Mouse (Mus musculus): ENCODE results near the gene Zfp345. TPM values are rescaled to one million over a fixed set of nuclear protein-coding genes. Genes with fewer than 3 reads are reported as not detected.
"Not testable (repeated sequence)": the region's sequence is repeated elsewhere in the genome, so short reads cannot be mapped to it uniquely, and the experiment has no call there.

The Zfp345 gene
- polyA plus RNA-seq (2014; fragmentation: Nextera tagmentation; extraction: Ambion mirVana), result not detected in 2 replicates

- 73% methylated on average over 7 of the region's 8 CpGs for WGBS
- not testable (repeated sequence) for H3K4me3 ChIP-seq (ENCODE audit: low read depth, low read length); H3K9ac ChIP-seq (ENCODE audit: low read depth, low read length); H3K36me3 ChIP-seq (ENCODE audit: control insufficient read depth, insufficient read depth, low read length); H3K4me2 ChIP-seq (replicated peaks; ENCODE audit: low read depth, low read length); DNase-seq (ENCODE audit: low spot score); H3K27ac ChIP-seq (ENCODE audit: low read depth, low read length); H3K9me3 ChIP-seq (ENCODE audit: control insufficient read depth, low read length); ATAC-seq (ENCODE audit: low FRiP score); H3K27me3 ChIP-seq (ENCODE audit: control insufficient read depth, insufficient read depth, low read length); H3K4me1 ChIP-seq (replicated peaks; ENCODE audit: control insufficient read depth, insufficient read depth, low read length)
Measured at GRCm38 (mm10) chr2:150484939-150485778, at the start of gene Zfp345. Gene Zfp345 (minus strand): TSS chr2:150485091.

- Histone ChIP-seq H3K9ac (ENCODE audit: low read depth, low read length) (peak overlapping the region; percentile 45; the same call in 1 of the 2 replicates), H3K36me3 (ENCODE audit: control insufficient read depth, insufficient read depth, low read length) (no peaks in the 10 kb centered on the region)
- 3% methylated on average over 42 of the region's 42 CpGs for WGBS
Measured at GRCm38 (mm10) chr2:150525703-150526207, 40.9 kb upstream of the Zfp345 start.

GRCm38 (mm10) chr2:150512837-150513236, 27.9 kb upstream of the Zfp345 start:
- ATAC-seq (ENCODE audit: low FRiP score), result no peak
- no peaks in the 10 kb centered on the region for H3K4me1 ChIP-seq (replicated peaks; ENCODE audit: control insufficient read depth, insufficient read depth, low read length)
- no peak overlapping the region for H3K9ac ChIP-seq (ENCODE audit: low read depth, low read length)
- no peaks in the 10 kb centered on the region for H3K9me3 ChIP-seq (ENCODE audit: control insufficient read depth, low read length)
- no peaks in the 10 kb centered on the region for H3K36me3 ChIP-seq (ENCODE audit: control insufficient read depth, insufficient read depth, low read length)
- no peak overlapping the region for H3K4me2 ChIP-seq (replicated peaks; ENCODE audit: low read depth, low read length)
- H3K27ac ChIP-seq (ENCODE audit: low read depth, low read length), result no peak overlapping the region
- WGBS, result 83% methylated on average over 3 of the region's 3 CpGs
- DNase-seq (ENCODE audit: low spot score), result no peak
- H3K4me3 ChIP-seq (ENCODE audit: low read depth, low read length), result no peak overlapping the region
- no peaks in the 10 kb centered on the region for H3K27me3 ChIP-seq (ENCODE audit: control insufficient read depth, insufficient read depth, low read length)

More at GRCm38 (mm10) chr2:150525703-150526207, 40.9 kb upstream of the Zfp345 start:
- peak overlapping the region; percentile 41 for H3K4me3 ChIP-seq (ENCODE audit: low read depth, low read length)
- ATAC-seq (ENCODE audit: low FRiP score), result peak; percentile 77
- peaks cover 8% of the 10 kb centered on the region for H3K27me3 ChIP-seq (ENCODE audit: control insufficient read depth, insufficient read depth, low read length)
- H3K4me2 ChIP-seq (replicated peaks; ENCODE audit: low read depth, low read length), result peak overlapping the region; percentile 84
- no peaks in the 10 kb centered on the region for H3K4me1 ChIP-seq (replicated peaks; ENCODE audit: control insufficient read depth, insufficient read depth, low read length)
- DNase-seq (ENCODE audit: low spot score), result peak; percentile 31
- H3K9me3 ChIP-seq (ENCODE audit: control insufficient read depth, low read length), result no peaks in the 10 kb centered on the region
- H3K27ac ChIP-seq (ENCODE audit: low read depth, low read length), result no peak overlapping the region

GRCm38 (mm10) chr2:150500124-150500973, 15.5 kb upstream of the Zfp345 start:
- not testable (repeated sequence) for H3K27ac ChIP-seq (ENCODE audit: low read depth, low read length); H3K4me1 ChIP-seq (replicated peaks; ENCODE audit: control insufficient read depth, insufficient read depth, low read length); H3K27me3 ChIP-seq (ENCODE audit: control insufficient read depth, insufficient read depth, low read length); H3K9me3 ChIP-seq (ENCODE audit: control insufficient read depth, low read length); H3K9ac ChIP-seq (ENCODE audit: low read depth, low read length); H3K4me3 ChIP-seq (ENCODE audit: low read depth, low read length); H3K36me3 ChIP-seq (ENCODE audit: control insufficient read depth, insufficient read depth, low read length)
- WGBS, result 38% methylated on average over 59 of the region's 60 CpGs
- ATAC-seq (ENCODE audit: low FRiP score) (peak; percentile 73; the same call in 1 of the 2 replicates), DNase-seq (ENCODE audit: low spot score) (peak; percentile 15)
- H3K4me2 ChIP-seq (replicated peaks; ENCODE audit: low read depth, low read length), result 0 out of 2 replicates have a peak overlapping the region, but pooled peaks have one; percentile 28

GRCm38 (mm10) chr2:150493031-150493430, 8.1 kb upstream of the Zfp345 start:
- Histone ChIP-seq H3K27ac (ENCODE audit: low read depth, low read length) (no peak overlapping the region), H3K27me3 (ENCODE audit: control insufficient read depth, insufficient read depth, low read length) (no peaks in the 10 kb centered on the region)
- no peak for ATAC-seq (ENCODE audit: low FRiP score)

GRCm38 (mm10) chr2:150451180-150451919, 33.5 kb downstream of the Zfp345 start, which contains the start of gene Zfp442:
Gene Zfp442 (minus strand): TSS chr2:150451486.
- not testable (repeated sequence) for H3K27ac ChIP-seq (ENCODE audit: low read depth, low read length); H3K36me3 ChIP-seq (ENCODE audit: control insufficient read depth, insufficient read depth, low read length); H3K4me1 ChIP-seq (replicated peaks; ENCODE audit: control insufficient read depth, insufficient read depth, low read length); H3K27me3 ChIP-seq (ENCODE audit: control insufficient read depth, insufficient read depth, low read length); H3K9me3 ChIP-seq (ENCODE audit: control insufficient read depth, low read length)
- Histone ChIP-seq H3K4me3 (ENCODE audit: low read depth, low read length) (peak within 1 kb of the TSS; percentile 40), H3K4me2 (replicated peaks; ENCODE audit: low read depth, low read length) (peak within 1 kb of the TSS; percentile 38), H3K9ac (ENCODE audit: low read depth, low read length) (peak within 1 kb of the TSS; percentile 54)
- peak; percentile 100 for ATAC-seq (ENCODE audit: low FRiP score)
- WGBS, result under 1% methylated on average over 18 of the region's 18 CpGs
- peak; percentile 58 for DNase-seq (ENCODE audit: low spot score)

More at GRCm38 (mm10) chr2:150493031-150493430, 8.1 kb upstream of the Zfp345 start:
- no peak overlapping the region for H3K4me2 ChIP-seq (replicated peaks; ENCODE audit: low read depth, low read length)
- H3K4me3 ChIP-seq (ENCODE audit: low read depth, low read length), result no peak overlapping the region
- no peaks in the 10 kb centered on the region for H3K4me1 ChIP-seq (replicated peaks; ENCODE audit: control insufficient read depth, insufficient read depth, low read length)
- no peak for DNase-seq (ENCODE audit: low spot score)
- 64% methylated on average over 2 of the region's 2 CpGs for WGBS
- no peaks in the 10 kb centered on the region for H3K36me3 ChIP-seq (ENCODE audit: control insufficient read depth, insufficient read depth, low read length)
- no peaks in the 10 kb centered on the region for H3K9me3 ChIP-seq (ENCODE audit: control insufficient read depth, low read length)
- H3K9ac ChIP-seq (ENCODE audit: low read depth, low read length), result no peak overlapping the region

- H3K4me1 ChIP-seq (replicated peaks; ENCODE audit: control insufficient read depth, insufficient read depth, low read length); DNase-seq (ENCODE audit: low spot score); H3K9me3 ChIP-seq (ENCODE audit: control insufficient read depth, low read length); ATAC-seq (ENCODE audit: low FRiP score); H3K27me3 ChIP-seq (ENCODE audit: control insufficient read depth, insufficient read depth, low read length); H3K9ac ChIP-seq (ENCODE audit: low read depth, low read length); H3K4me3 ChIP-seq (ENCODE audit: low read depth, low read length); H3K27ac ChIP-seq (ENCODE audit: low read depth, low read length); H3K36me3 ChIP-seq (ENCODE audit: control insufficient read depth, insufficient read depth, low read length); H3K4me2 ChIP-seq (replicated peaks; ENCODE audit: low read depth, low read length): not testable (repeated sequence)
- WGBS, result 97% methylated on average over 1 of the region's 1 CpGs
Measured at GRCm38 (mm10) chr2:150439084-150439483, 45.8 kb downstream of the Zfp345 start.

All from hindbrain, embryonic 11.5 days (tissue).